Mouse (Mus musculus) intestine, embryonic 16.5 days (tissue): ENCODE results near the gene Nemf. TPM values are rescaled to one million over a fixed set of nuclear protein-coding genes. Genes with fewer than 3 reads are reported as not detected.
"Not testable (repeated sequence)": the region's sequence is repeated elsewhere in the genome, so short reads cannot be mapped to it uniquely, and the experiment has no call there.

ENCODE experiments used
- ATAC-seq: fragments of 200-750 bp; cut with Nextera tagmentation; 2 replicates; pipeline ENCODE4 v1.8.0; 2017; ENCODE audit warnings: moderate TSS enrichment, moderate library complexity
- H3K27ac ChIP-seq: fragments of 300-500 bp; sonication (generic); 2 replicates; pipeline ENCODE4 v1.5.1; 2014; ENCODE audit warnings: mild to moderate bottlenecking, low read length
- H3K27me3 ChIP-seq: fragments of 300-500 bp; sonication (generic); replicated peaks from 2 replicates; pipeline ENCODE4 v1.6.1; 2014; ENCODE audit warnings: low read length, control low read depth, mixed read lengths; ENCODE audit not compliant: control insufficient read depth, insufficient read depth
- H3K36me3 ChIP-seq: fragments of 300-500 bp; sonication (generic); 2 replicates; pipeline ENCODE4 v1.6.1; 2014; ENCODE audit warnings: low read length, control low read depth; ENCODE audit not compliant: control insufficient read depth, insufficient read depth
- H3K4me1 ChIP-seq: fragments of 300-500 bp; sonication (generic); 2 replicates; pipeline ENCODE4 v1.6.1; 2014; ENCODE audit warnings: low read length, control low read depth, mixed read lengths; ENCODE audit not compliant: control insufficient read depth, insufficient read depth
- H3K4me2 ChIP-seq: fragments of 300-500 bp; sonication (generic); 2 replicates; pipeline ENCODE4 v1.6.1; 2014; ENCODE audit warnings: low read depth, low read length, control low read depth
- H3K4me3 ChIP-seq: fragments of 300-500 bp; sonication (generic); 2 replicates; pipeline ENCODE4 v1.5.1; 2014; ENCODE audit warnings: mild to moderate bottlenecking, low read length
- H3K9ac ChIP-seq: fragments of 300-500 bp; sonication (generic); 2 replicates; pipeline ENCODE4 v1.6.1; 2014; ENCODE audit warnings: low read depth, low read length
- H3K9me3 ChIP-seq: fragments of 300-500 bp; sonication (generic); 2 replicates; pipeline ENCODE4 v1.6.1; 2016; ENCODE audit warnings: low read length, control low read depth; ENCODE audit not compliant: control insufficient read depth
- WGBS: fragments of 180-500 bp; shearing (Covaris S2); extraction: QIAGEN DNeasy Blood & Tissue Kit; methylation state at CpG from one replicate; pipeline ENCODE4 v1.1.7; 2014; 5-methylcytosine and 5-hydroxymethylcytosine counted together
- polyA plus RNA-seq: library from polyadenylated mRNA; unstranded; fragments of >200 nt; fragmentation: Nextera tagmentation; extraction: Ambion mirVana; gene quantifications from 2 replicates; pipeline ENCODE4 v1.2.1, GENCODE M21; 2015

Nemf gene
- polyA plus RNA-seq, 1 experiment from 2014 or later = 66.2 TPM

- Histone ChIP-seq H3K4me1 (no peaks in the 10 kb centered on the region), H3K9me3 (no peaks in the 10 kb centered on the region), H3K4me3 (no peak overlapping the region), H3K27me3 (no peaks in the 10 kb centered on the region), H3K4me2 (no peak overlapping the region), H3K9ac (no peak overlapping the region), H3K36me3 (no peaks in the 10 kb centered on the region), H3K27ac (no peak overlapping the region)
- ATAC-seq = no peak
- 93% methylated on average over 10 of the region's 10 CpGs for WGBS
Measured at GRCm38 (mm10) chr12:69388321-69388869, 31.4 kb upstream of the Nemf start.

DNA sequence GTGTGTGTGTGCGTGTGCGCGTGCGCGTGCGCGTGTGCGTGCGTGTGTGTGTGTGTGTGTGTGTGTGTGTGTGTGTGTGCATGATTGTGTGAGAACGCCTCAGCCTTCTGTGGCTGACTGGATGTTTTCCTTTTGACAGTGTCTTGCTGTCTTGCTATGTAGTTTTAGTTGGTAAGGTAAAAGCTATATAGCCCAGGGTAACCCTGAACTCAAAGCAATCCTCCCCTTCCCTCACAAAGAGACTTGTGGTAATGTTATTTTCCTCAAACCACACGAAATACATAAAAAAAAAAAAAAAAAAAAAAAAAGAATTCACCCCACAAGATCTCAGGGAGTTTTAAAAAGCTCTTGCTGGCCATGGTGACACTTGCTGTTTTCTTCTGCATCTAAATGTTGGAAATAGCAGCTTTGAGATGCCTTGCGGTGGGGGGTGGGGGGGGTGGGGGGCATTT lies 29.3 kb upstream of the Nemf start:
- H3K36me3 ChIP-seq, H3K4me1 ChIP-seq, H3K27me3 ChIP-seq, H3K9ac ChIP-seq, ATAC-seq, H3K4me3 ChIP-seq, H3K9me3 ChIP-seq, H3K27ac ChIP-seq, H3K4me2 ChIP-seq: not testable (repeated sequence)
- WGBS = 79% methylated on average over 12 of the region's 12 CpGs

- no peak overlapping the region for H3K27ac ChIP-seq
- no peak overlapping the region for H3K4me3 ChIP-seq
- no peaks in the 10 kb centered on the region for H3K36me3 ChIP-seq
- H3K9me3 ChIP-seq = no peaks in the 10 kb centered on the region
- 72% methylated on average over 6 of the region's 6 CpGs for WGBS
- H3K9ac ChIP-seq = no peak overlapping the region
- no peaks in the 10 kb centered on the region for H3K27me3 ChIP-seq
- no peak overlapping the region for H3K4me2 ChIP-seq
- no peak for ATAC-seq
- H3K4me1 ChIP-seq = no peaks in the 10 kb centered on the region
Measured at GRCm38 (mm10) chr12:69385542-69386280, 28.7 kb upstream of the Nemf start.

DNA sequence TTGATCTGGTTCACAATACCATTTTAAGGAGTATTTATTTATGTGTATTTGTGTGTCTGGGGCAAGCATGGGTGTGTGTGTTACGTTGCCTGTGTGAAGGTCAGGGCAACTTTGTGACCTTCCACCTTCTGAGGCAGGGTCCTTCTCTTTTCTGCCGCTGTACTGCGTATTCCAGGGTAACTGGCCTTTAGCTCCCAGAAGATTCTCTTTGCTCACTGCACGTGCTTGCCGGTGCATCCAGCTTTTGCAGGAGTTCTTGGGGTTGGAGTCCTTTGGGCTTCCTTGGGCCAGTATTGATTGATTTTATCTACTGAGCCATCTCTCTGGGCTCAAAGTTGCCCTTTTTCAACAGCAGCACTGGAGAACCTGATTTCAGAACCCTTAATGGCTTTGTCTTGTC lies 27.6 kb upstream of the Nemf start:
- Histone ChIP-seq H3K36me3 (no peaks in the 10 kb centered on the region), H3K4me3 (no peak overlapping the region), H3K9me3 (no peaks in the 10 kb centered on the region), H3K27me3 (no peaks in the 10 kb centered on the region), H3K9ac (no peak overlapping the region), H3K4me2 (no peak overlapping the region), H3K4me1 (no peaks in the 10 kb centered on the region), H3K27ac (no peak overlapping the region)
- 76% methylated on average over 5 of the region's 5 CpGs for WGBS
- no peak for ATAC-seq

GRCm38 (mm10) chr12:69382880-69383279 lies 25.9 kb upstream of the Nemf start:
- 71% methylated on average over 1 of the region's 1 CpGs for WGBS
- no peak overlapping the region for H3K27ac ChIP-seq
- no peaks in the 10 kb centered on the region for H3K4me1 ChIP-seq
- no peak overlapping the region for H3K4me3 ChIP-seq
- H3K36me3 ChIP-seq = no peaks in the 10 kb centered on the region
- H3K9ac ChIP-seq = no peak overlapping the region
- no peak for ATAC-seq
- no peak overlapping the region for H3K4me2 ChIP-seq
- no peaks in the 10 kb centered on the region for H3K9me3 ChIP-seq
- H3K27me3 ChIP-seq = no peaks in the 10 kb centered on the region

- H3K27ac ChIP-seq = no peak overlapping the region
- no peak for ATAC-seq
- no peak overlapping the region for H3K4me2 ChIP-seq
- WGBS = 84% methylated on average over 11 of the region's 11 CpGs
- no peaks in the 10 kb centered on the region for H3K9me3 ChIP-seq
- H3K4me1 ChIP-seq = peaks cover 5% of the 10 kb centered on the region
- H3K27me3 ChIP-seq = no peaks in the 10 kb centered on the region
- H3K36me3 ChIP-seq = no peaks in the 10 kb centered on the region
- H3K9ac ChIP-seq = no peak overlapping the region
- no peak overlapping the region for H3K4me3 ChIP-seq
Measured at GRCm38 (mm10) chr12:69378558-69379454, 21.8 kb upstream of the Nemf start.

DNA sequence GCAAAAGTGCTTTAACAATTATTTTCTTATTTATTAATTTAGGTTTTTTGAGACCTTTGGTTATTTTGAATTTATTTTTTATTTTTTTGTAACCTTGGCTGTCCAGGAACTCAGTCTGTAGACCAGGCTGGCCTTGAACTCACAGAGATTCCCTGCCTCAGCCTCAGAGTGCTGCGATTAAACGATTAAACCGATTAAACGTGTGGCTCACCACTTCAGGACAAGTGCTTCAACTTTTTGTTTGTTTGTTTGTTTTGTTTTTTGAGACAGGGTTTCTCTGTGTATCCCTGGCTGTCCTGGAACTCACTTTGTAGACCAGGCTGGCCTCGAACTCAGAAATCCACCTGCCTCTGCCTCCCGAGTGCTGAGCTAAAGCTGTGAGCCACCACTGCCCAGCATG lies 20.7 kb upstream of the Nemf start:
- H3K4me2 ChIP-seq, H3K4me3 ChIP-seq, ATAC-seq, H3K4me1 ChIP-seq, H3K27ac ChIP-seq, H3K9ac ChIP-seq, H3K27me3 ChIP-seq, H3K9me3 ChIP-seq, H3K36me3 ChIP-seq: not testable (repeated sequence)
- 92% methylated on average over 6 of the region's 6 CpGs for WGBS

DNA sequence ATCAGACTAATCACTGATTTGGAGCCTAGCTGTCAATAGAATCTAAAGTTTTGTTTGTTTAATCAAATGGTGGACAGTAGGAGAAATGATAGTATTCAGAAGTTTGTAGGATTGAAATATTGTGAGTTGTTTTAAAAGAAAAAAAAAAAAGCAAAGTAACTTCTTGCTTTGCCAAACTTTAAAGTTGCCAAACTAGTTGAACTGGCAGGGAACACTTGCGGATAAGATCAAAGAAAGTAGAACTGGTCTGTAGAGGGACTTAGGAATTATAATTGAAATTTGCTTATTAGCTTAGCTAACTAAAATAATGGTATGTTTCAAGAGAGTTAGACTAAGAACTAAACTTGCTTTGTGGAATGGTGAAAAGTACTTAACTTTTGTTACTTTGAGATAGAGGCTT lies 20.2 kb upstream of the Nemf start:
- Histone ChIP-seq H3K9me3 (no peaks in the 10 kb centered on the region), H3K27me3 (no peaks in the 10 kb centered on the region), H3K4me3 (no peak overlapping the region), H3K36me3 (no peaks in the 10 kb centered on the region), H3K27ac (no peak overlapping the region), H3K4me2 (no peak overlapping the region), H3K9ac (no peak overlapping the region), H3K4me1 (peaks cover 8% of the 10 kb centered on the region)
- 86% methylated on average over 1 of the region's 1 CpGs for WGBS
- ATAC-seq = no peak

GRCm38 (mm10) chr12:69376132-69376531 lies 19.2 kb upstream of the Nemf start:
- Histone ChIP-seq H3K27me3 (no peaks in the 10 kb centered on the region), H3K27ac (no peak overlapping the region), H3K36me3 (no peaks in the 10 kb centered on the region), H3K9ac (no peak overlapping the region), H3K4me2 (0 out of 2 replicates have a peak overlapping the region, but pooled peaks have one; percentile 2), H3K4me3 (no peak overlapping the region), H3K9me3 (no peaks in the 10 kb centered on the region), H3K4me1 (peaks cover 8% of the 10 kb centered on the region)
- ATAC-seq = no peak
- 72% methylated on average over 2 of the region's 2 CpGs for WGBS
